Mouse (Mus musculus) neural tube, embryonic 12.5 days (tissue): ENCODE measurements around the gene Ephb6. TPM values are rescaled to one million over a fixed set of nuclear protein-coding genes. Genes with fewer than 3 reads are reported as not detected.

ENCODE experiments used
- ATAC-seq: fragments of 200-750 bp; cut with Nextera tagmentation; 2 replicates; pipeline ENCODE4 v1.8.0; 2017; ENCODE audit warnings: low read depth, mild to moderate bottlenecking, moderate TSS enrichment, moderate library complexity; ENCODE audit not compliant: low FRiP score
- H3K27ac ChIP-seq: fragments of 300-500 bp; sonication (generic); 2 replicates; pipeline ENCODE4 v1.5.1; 2016
- H3K27me3 ChIP-seq: fragments of 300-500 bp; sonication (generic); replicated peaks from 2 replicates; pipeline ENCODE4 v1.6.1; 2016; ENCODE audit warnings: mild to moderate bottlenecking
- H3K36me3 ChIP-seq: fragments of 300-500 bp; sonication (generic); 2 replicates; pipeline ENCODE4 v1.6.1; 2016; ENCODE audit warnings: mild to moderate bottlenecking
- H3K4me1 ChIP-seq: fragments of 300-500 bp; sonication (generic); 2 replicates; pipeline ENCODE4 v1.6.1; 2016
- H3K4me2 ChIP-seq: fragments of 300-500 bp; sonication (generic); replicated peaks from 2 replicates; pipeline ENCODE4 v1.6.1; 2016; ENCODE audit warnings: mild to moderate bottlenecking
- H3K4me3 ChIP-seq: fragments of 300-500 bp; sonication (generic); 2 replicates; pipeline ENCODE4 v1.5.1; 2016
- H3K9ac ChIP-seq: fragments of 300-500 bp; sonication (generic); 2 replicates; pipeline ENCODE4 v1.6.1; 2016; ENCODE audit warnings: mild to moderate bottlenecking
- H3K9me3 ChIP-seq: fragments of 300-500 bp; sonication (generic); 2 replicates; pipeline ENCODE4 v1.6.1; 2016; ENCODE audit warnings: mild to moderate bottlenecking
- WGBS: fragments of 180-500 bp; shearing (Covaris S2); methylation state at CpG from one replicate; pipeline ENCODE4 v1.1.7; 2016; 5-methylcytosine and 5-hydroxymethylcytosine counted together
- polyA plus RNA-seq: library from polyadenylated mRNA; unstranded; fragments of >200 nt; fragmentation: Nextera tagmentation; extraction: Ambion mirVana; gene quantifications from 2 replicates; pipeline ENCODE4 v1.2.1, GENCODE M21; 2016

Gene Ephb6
- polyA plus RNA-seq, 1 experiment from 2014 or later: 23.6 TPM

DNA sequence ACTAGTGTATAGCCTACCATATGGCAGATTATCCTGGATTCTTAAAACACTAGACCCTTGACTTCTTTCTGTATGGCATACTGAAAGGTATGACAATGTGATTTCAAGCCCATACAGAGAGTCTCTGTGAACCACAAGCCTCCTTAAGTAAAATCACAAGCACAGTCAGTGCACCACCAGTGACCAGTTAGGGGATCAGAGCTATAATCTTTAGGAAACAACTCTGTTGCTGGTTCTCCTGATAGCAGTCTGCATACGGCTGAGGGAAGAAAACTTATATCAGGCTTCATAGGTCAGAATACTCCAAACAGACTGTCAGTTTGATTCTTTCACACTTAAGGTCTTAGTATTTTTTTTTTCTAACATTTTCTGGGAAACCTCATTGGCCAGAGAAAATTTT is 53.2 kb downstream of the Ephb6 start:
- Histone ChIP-seq H3K27ac (no peak overlapping the region), H3K36me3 (no peaks in the 10 kb centered on the region), H3K4me1 (no peaks in the 10 kb centered on the region), H3K9ac (no peak overlapping the region), H3K4me2 (no peak overlapping the region), H3K4me3 (no peak overlapping the region), H3K27me3 (no peaks in the 10 kb centered on the region), H3K9me3 (no peaks in the 10 kb centered on the region)
- no peak for ATAC-seq
- 89% methylated on average over 1 of the region's 1 CpGs for WGBS

DNA sequence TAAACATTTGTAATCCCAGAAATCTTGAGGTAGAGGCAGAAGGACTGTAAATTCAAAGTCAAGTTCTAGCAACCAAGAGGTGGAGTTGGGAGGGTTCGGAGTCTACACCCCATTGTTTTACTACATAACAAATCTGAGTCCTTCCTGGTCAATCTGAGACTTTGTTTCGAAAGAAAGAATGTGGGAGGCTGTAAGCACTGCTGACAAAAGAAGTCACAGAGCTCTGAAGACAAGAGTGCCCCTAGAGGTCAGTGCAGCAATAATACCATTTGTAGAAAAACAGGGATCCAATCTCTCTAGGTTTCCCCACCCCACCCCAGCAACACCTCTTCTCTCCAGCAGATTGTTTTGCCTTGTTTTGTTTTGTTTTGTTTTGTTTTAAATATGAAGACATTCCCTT is 57.0 kb downstream of the Ephb6 start:
- Histone ChIP-seq H3K27ac (no peak overlapping the region), H3K27me3 (no peaks in the 10 kb centered on the region), H3K4me2 (no peak overlapping the region), H3K4me3 (no peak overlapping the region), H3K9me3 (no peaks in the 10 kb centered on the region), H3K9ac (no peak overlapping the region), H3K36me3 (no peaks in the 10 kb centered on the region), H3K4me1 (no peaks in the 10 kb centered on the region)
- ATAC-seq: no peak
- 26% methylated on average over 2 of the region's 2 CpGs for WGBS

Other genes with a start within 250 kb of the Ephb6 start
- gene Prss3, start 227.8 kb upstream of the Ephb6 start, polyA plus RNA-seq: not detected in 2 replicates
- gene Gm5771, start 213.1 kb upstream of the Ephb6 start, polyA plus RNA-seq: not detected in 2 replicates
- not detected in 2 replicates for gene Gm10334, start 159.3 kb upstream of the Ephb6 start, polyA plus RNA-seq
- gene Prss1, start 146.6 kb upstream of the Ephb6 start, polyA plus RNA-seq: not detected in 2 replicates
- not detected in 2 replicates for gene Prss2, start 83.7 kb upstream of the Ephb6 start, polyA plus RNA-seq
- gene Trpv6, start 30.9 kb downstream of the Ephb6 start, polyA plus RNA-seq: 0.49 and 0.57 TPM in 2 replicates
- not detected in 2 replicates for gene Trpv5, start 75.3 kb downstream of the Ephb6 start, polyA plus RNA-seq
- not detected in 2 replicates for gene Llcfc1, start 78.9 kb downstream of the Ephb6 start, polyA plus RNA-seq
- 6.5 and 7.6 TPM in 2 replicates for gene Kel, start 98.9 kb downstream of the Ephb6 start, polyA plus RNA-seq
- not detected in 2 replicates for gene Olfr459, start 169.7 kb downstream of the Ephb6 start, polyA plus RNA-seq
- gene Pip, start 242.1 kb downstream of the Ephb6 start, polyA plus RNA-seq: not detected in 2 replicates
- not detected in 2 replicates for gene Sval2, start 247.5 kb downstream of the Ephb6 start, polyA plus RNA-seq